Mouse (Mus musculus) embryonic facial prominence, embryonic 14.5 days (tissue): ENCODE measurements around the gene Zic3. TPM values are rescaled to one million over a fixed set of nuclear protein-coding genes. Genes with fewer than 3 reads are reported as not detected.
A peak's percentile ranks its signal among the peaks of the same experiment; 100 is the strongest.

Experiments used
- ATAC-seq: fragments of 200-750 bp; cut with Nextera tagmentation; 2 replicates; pipeline ENCODE4 v1.8.0; 2017; ENCODE audit warnings: low read depth, moderate number of reproducible peaks, moderate TSS enrichment
- DNase-seq: peaks from one replicate; pipeline ENCODE4 v3.0.0-alpha.2; 2015; ENCODE audit warnings: low spot score
- H3K27ac ChIP-seq: fragments of 300-500 bp; sonication (generic); replicated peaks from 2 replicates; pipeline ENCODE4 v1.5.1; 2014; ENCODE audit warnings: low read depth, mild to moderate bottlenecking, low read length, moderate library complexity
- H3K27me3 ChIP-seq: fragments of 300-500 bp; sonication (generic); replicated peaks from 2 replicates; pipeline ENCODE4 v1.6.1; 2014; ENCODE audit warnings: low read length; ENCODE audit not compliant: control insufficient read depth, insufficient read depth
- H3K36me3 ChIP-seq: fragments of 300-500 bp; sonication (generic); 2 replicates; pipeline ENCODE4 v1.6.1; 2014; ENCODE audit warnings: low read length, mixed read lengths; ENCODE audit not compliant: control insufficient read depth, insufficient read depth
- H3K4me1 ChIP-seq: fragments of 300-500 bp; sonication (generic); 2 replicates; pipeline ENCODE4 v1.6.1; 2014; ENCODE audit warnings: antibody characterized with exemption, low read length; ENCODE audit not compliant: control insufficient read depth, insufficient read depth
- H3K4me2 ChIP-seq: fragments of 300-500 bp; sonication (generic); 2 replicates; pipeline ENCODE4 v1.6.1; 2014; ENCODE audit warnings: low read depth, mild to moderate bottlenecking, low read length, moderate library complexity, mixed read lengths
- H3K4me3 ChIP-seq: fragments of 300-500 bp; sonication (generic); 2 replicates; pipeline ENCODE4 v1.5.1; 2014; ENCODE audit warnings: low read depth, mild to moderate bottlenecking, low read length
- H3K9ac ChIP-seq: fragments of 300-500 bp; sonication (generic); 2 replicates; pipeline ENCODE4 v1.6.1; 2014; ENCODE audit warnings: low read depth, mild to moderate bottlenecking, low read length, moderate library complexity, mixed read lengths
- H3K9me3 ChIP-seq: fragments of 300-500 bp; sonication (generic); 2 replicates; pipeline ENCODE4 v1.6.1; 2016; ENCODE audit warnings: low read length; ENCODE audit not compliant: control insufficient read depth
- WGBS: fragments of 180-500 bp; shearing (Covaris S2); extraction: QIAGEN DNeasy Blood & Tissue Kit; methylation state at CpG from one replicate; pipeline ENCODE4 v1.1.7; 2014; 5-methylcytosine and 5-hydroxymethylcytosine counted together
- polyA plus RNA-seq: library from polyadenylated mRNA; unstranded; fragments of >200 nt; fragmentation: Nextera tagmentation; extraction: Ambion mirVana; gene quantifications from 2 replicates; pipeline ENCODE4 v1.2.1, GENCODE M21; 2014

Zic3 gene
- 3.3 and 3.5 TPM in 2 replicates for polyA plus RNA-seq

DNA sequence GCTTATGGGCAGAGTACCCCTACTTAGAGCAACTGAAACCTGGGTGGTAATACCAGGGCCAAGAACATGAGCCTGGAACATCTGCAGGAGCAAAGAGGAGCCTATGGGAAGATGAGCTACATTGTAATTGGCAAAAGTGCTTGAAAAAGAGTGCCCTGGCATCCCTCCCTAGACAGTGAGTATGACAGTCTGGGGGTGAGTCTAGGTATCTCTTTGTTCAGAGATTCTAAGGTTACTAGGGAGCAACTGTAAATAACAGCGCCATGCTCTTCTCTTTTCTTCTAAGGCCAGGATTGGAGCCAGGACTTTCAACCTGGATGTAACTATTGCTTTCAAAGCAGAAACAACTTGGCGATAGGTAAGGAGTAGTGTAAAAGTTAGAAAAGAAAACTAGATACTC, at the start of gene Zic3:
TSS of gene Zic3 (plus strand) at position 301 of the 400 bp plus-strand sequence.
- DNase-seq = no peak
- no peaks in the 10 kb centered on the region for H3K4me1 ChIP-seq
- no peak for ATAC-seq
- no peak within 1 kb of the TSS for H3K27ac ChIP-seq
- H3K9ac ChIP-seq = no peak within 1 kb of the TSS
- H3K4me2 ChIP-seq = no peak within 1 kb of the TSS
- peaks cover 88% of the 10 kb centered on the region for H3K27me3 ChIP-seq
- WGBS = 83% methylated on average over 2 of the region's 2 CpGs
- no peaks in the 10 kb centered on the region for H3K9me3 ChIP-seq
- H3K4me3 ChIP-seq = no peak within 1 kb of the TSS
- H3K36me3 ChIP-seq = no peaks in the 10 kb centered on the region

DNA sequence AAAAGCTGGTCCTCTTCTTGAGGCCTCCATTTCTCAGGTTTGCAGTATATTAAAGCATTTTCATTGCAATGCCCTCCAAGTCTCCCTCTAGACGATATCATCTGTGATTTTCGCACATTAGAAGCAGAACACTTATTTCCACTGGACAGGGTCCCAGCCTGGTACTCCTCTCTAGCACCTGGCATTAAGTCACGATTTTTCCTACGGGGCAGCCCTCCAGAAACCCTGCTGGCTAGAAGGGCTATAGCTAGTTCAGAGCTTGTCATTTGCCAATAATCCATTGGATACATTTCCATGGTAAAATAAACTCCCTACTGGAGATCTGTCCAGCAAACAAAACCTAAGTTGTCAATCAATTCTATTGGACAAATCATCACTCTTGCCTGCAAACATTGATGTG, 40.1 kb upstream of the Zic3 start:
- Histone ChIP-seq H3K4me1 (no peaks in the 10 kb centered on the region), H3K36me3 (no peaks in the 10 kb centered on the region), H3K4me3 (no peak overlapping the region), H3K27me3 (no peaks in the 10 kb centered on the region), H3K9ac (no peak overlapping the region), H3K27ac (no peak overlapping the region), H3K9me3 (0 out of 2 replicates have a peak, but pooled peaks cover 2% of the 10 kb centered on the region), H3K4me2 (no peak overlapping the region)
- DNase-seq = no peak
- WGBS = 77% methylated on average over 4 of the region's 4 CpGs
- no peak for ATAC-seq

DNA sequence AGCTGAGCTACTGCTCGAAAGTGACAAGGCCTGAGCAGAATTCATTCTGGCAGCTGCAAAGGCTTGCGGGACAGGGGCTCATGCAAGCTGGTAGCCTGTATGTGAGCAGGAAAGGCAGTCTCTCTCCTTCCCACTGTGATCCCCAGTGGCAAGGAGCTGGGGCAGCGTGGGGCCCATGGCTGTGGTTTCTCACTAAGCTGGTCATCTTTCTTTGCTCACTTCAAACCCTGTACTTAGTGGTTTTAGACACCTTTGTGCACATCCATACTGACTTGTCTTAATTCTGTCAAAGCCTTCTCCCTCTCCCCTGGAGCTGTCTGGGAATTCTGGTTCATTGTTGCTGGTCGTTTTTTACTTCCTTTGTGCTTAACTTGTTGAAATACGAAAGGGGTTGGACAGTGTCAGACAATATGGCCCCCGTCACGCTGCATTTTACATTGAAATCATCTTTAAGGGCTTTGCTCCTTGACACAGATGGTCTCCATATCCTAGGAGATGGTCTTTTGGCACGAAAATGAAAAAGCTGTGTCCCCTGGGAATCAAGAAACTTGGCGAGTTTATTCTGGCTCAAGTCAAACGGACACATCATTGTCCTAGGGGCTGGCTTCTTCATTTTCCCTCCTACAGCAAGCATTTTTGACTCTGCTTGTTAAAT, 34.9 kb upstream of the Zic3 start:
- 0 out of 2 replicates have a peak, but pooled peaks cover 2% of the 10 kb centered on the region for H3K9me3 ChIP-seq
- no peaks in the 10 kb centered on the region for H3K4me1 ChIP-seq
- no peaks in the 10 kb centered on the region for H3K27me3 ChIP-seq
- WGBS = 67% methylated on average over 10 of the region's 10 CpGs
- no peak overlapping the region for H3K9ac ChIP-seq
- no peak overlapping the region for H3K27ac ChIP-seq
- no peak overlapping the region for H3K4me2 ChIP-seq
- no peak overlapping the region for H3K4me3 ChIP-seq
- DNase-seq (no peak), ATAC-seq (no peak)
- H3K36me3 ChIP-seq = no peaks in the 10 kb centered on the region

DNA sequence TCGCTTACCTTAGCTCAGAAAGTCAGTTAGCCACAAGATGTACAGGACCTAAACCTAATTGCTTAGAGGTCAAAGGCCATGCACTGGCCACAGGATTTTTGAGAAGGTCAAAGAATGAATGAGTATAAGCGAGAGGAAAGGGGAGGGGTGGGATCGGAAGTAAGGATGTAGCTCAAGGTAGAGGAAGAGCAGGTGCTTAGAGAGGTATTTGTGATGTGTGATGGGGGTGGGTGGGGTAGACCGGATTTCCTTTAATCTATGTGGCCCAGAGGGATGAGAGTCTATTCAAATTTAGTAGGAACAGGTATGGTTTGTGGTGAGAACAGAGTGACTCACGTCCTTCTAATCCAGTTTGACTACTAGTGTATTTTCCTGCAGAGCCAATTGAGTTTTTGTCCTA, 9.1 kb upstream of the Zic3 start:
- no peak overlapping the region for H3K4me2 ChIP-seq
- H3K27me3 ChIP-seq = peaks cover 54% of the 10 kb centered on the region
- ATAC-seq = no peak
- H3K9ac ChIP-seq = no peak overlapping the region
- DNase-seq = no peak
- H3K27ac ChIP-seq = no peak overlapping the region
- no peak overlapping the region for H3K4me3 ChIP-seq
- 56% methylated on average over 5 of the region's 5 CpGs for WGBS
- no peaks in the 10 kb centered on the region for H3K36me3 ChIP-seq
- H3K9me3 ChIP-seq = no peaks in the 10 kb centered on the region
- no peaks in the 10 kb centered on the region for H3K4me1 ChIP-seq

DNA sequence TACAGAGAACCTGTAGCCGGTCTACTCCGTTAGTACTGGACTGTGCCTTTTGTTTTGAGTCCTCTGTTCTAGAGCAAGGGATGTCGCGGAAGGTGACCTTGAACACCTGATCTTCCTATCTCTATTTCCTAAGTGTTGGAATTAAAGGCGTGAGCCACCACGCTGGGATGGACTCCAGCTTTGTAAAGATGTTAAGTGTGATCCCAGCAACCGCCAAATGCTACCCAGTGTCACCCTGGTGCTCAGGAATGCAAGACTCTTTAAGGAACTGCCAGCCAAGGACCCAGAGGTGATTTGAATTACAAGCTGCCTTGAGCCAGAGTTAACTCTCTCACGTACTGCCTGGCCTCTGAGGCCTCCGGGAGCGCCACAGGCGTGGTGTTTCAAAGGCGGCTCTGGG, 8.4 kb upstream of the Zic3 start:
- no peaks in the 10 kb centered on the region for H3K36me3 ChIP-seq
- H3K4me2 ChIP-seq = no peak overlapping the region
- H3K4me3 ChIP-seq = no peak overlapping the region
- no peaks in the 10 kb centered on the region for H3K9me3 ChIP-seq
- no peaks in the 10 kb centered on the region for H3K4me1 ChIP-seq
- no peak overlapping the region for H3K9ac ChIP-seq
- no peak overlapping the region for H3K27ac ChIP-seq
- no peak for ATAC-seq
- no peak for DNase-seq
- H3K27me3 ChIP-seq = peaks cover 61% of the 10 kb centered on the region
- WGBS = 22% methylated on average over 12 of the region's 12 CpGs

DNA sequence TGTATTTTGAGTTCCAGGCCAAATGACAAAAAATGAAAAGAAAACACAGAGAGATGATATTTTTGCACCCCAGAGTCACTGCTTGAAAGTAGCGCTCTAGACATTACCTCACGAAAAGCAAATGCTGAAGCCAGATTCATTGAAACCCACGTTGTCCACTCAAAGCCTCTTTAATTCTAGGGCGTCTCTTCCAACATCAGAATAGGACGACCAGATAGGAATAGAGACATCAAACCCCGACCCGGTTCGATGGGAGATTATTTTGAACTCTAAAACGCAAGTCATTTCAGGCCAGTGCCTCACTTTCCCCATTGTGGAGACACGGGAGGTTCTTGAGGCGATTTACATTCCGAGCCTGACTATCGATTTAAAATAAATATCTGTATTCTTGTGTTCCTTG, 7.7 kb upstream of the Zic3 start:
- Histone ChIP-seq H3K9me3 (no peaks in the 10 kb centered on the region), H3K4me2 (no peak overlapping the region), H3K27ac (no peak overlapping the region), H3K9ac (no peak overlapping the region), H3K4me1 (no peaks in the 10 kb centered on the region), H3K27me3 (peaks cover 68% of the 10 kb centered on the region), H3K36me3 (no peaks in the 10 kb centered on the region), H3K4me3 (no peak overlapping the region)
- DNase-seq (no peak), ATAC-seq (no peak)
- WGBS = 27% methylated on average over 13 of the region's 13 CpGs

DNA sequence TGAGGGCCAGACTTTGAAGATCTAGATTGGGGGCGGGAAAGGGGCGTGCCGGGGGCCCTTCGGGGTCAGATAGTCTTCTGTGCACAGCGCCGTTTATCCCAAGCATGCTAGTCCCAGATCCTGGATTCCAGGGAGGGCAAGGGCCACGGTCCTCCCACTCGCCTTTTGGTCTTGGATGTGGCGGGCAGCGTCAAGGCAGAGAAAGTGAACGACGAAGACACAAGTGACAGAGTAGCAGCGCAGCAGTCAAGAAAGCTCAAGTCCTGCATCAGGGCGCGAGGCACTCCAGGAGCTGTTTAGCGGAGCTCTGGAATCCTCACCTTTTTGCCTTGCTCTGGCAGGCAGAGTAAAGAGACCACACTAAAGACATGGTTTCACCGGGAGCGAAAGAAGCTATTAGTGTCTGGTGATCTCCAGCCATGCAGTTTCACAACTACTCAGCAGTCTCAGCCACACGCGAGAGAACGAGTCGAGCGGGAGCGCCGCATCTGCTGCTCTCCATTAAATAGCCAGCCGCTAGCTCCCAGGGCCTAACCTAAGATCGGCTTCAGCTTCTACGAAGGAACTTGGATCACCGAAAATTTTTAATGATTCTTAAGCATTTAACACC, 7.1 kb upstream of the Zic3 start:
- no peak for DNase-seq
- no peaks in the 10 kb centered on the region for H3K9me3 ChIP-seq
- ATAC-seq = no peak
- WGBS = 30% methylated on average over 23 of the region's 29 CpGs
- no peaks in the 10 kb centered on the region for H3K4me1 ChIP-seq
- H3K4me3 ChIP-seq = no peak overlapping the region
- no peak overlapping the region for H3K9ac ChIP-seq
- peaks cover 74% of the 10 kb centered on the region for H3K27me3 ChIP-seq
- no peaks in the 10 kb centered on the region for H3K36me3 ChIP-seq
- H3K4me2 ChIP-seq = no peak overlapping the region
- H3K27ac ChIP-seq = no peak overlapping the region

DNA sequence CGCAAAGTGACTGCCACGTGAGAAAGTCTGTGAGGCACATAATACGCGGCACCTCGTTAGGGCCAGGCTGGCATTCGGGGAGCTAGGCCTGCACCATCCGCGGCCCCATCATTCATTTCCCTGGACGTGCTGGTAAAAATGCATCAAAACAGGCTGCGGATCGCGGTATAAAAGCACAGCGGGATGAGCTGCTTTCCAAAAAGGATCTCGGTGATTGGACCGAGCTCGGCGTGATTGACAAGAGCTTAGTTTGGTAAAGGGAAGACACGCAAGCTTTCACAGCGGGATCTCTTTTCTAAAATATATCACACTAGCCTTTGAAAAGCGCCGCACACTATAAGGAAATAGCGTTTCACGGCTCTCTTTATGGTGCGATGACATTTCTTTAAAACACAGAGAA, 3.8 kb upstream of the Zic3 start:
- Histone ChIP-seq H3K27me3 (peaks cover 95% of the 10 kb centered on the region), H3K9me3 (no peaks in the 10 kb centered on the region), H3K4me2 (peak overlapping the region; percentile 36; the same call in 1 of the 2 replicates), H3K36me3 (no peaks in the 10 kb centered on the region), H3K4me3 (0 out of 2 replicates have a peak overlapping the region, but pooled peaks have one; percentile 11), H3K27ac (no peak overlapping the region), H3K4me1 (no peaks in the 10 kb centered on the region), H3K9ac (no peak overlapping the region)
- DNase-seq (no peak), ATAC-seq (no peak)
- WGBS = 17% methylated on average over 24 of the region's 24 CpGs
